In genomic region chr7:140997817-140998216, GRCm38 (mm10) we compare ENCODE assay signal across 1 mouse cellular context.
TF ChIP-seq lines count a peak whose summit lies in the region.

No protein-coding gene starts in this region.

TF ChIP-seq in CH12.LX, 34 proteins besides CTCF, POLR2A, EP300 and RAD21:
- TF ChIP-seq PAX5 (IDR thresholded peaks at IDR 0.05; ENCODE audit: low read length) (no peak), BHLHE40 (IDR thresholded peaks at IDR 0.05; ENCODE audit: low read depth, low read length) (peak; percentile 36; the same call in 1 of the 2 replicates)
